Mouse (Mus musculus) adrenal gland, postnatal 10 days (tissue): ENCODE measurements around the gene Rft1. TPM values are rescaled to one million over a fixed set of nuclear protein-coding genes. Genes with fewer than 3 reads are reported as not detected.

ENCODE experiments used
- DNase-seq: peaks from one replicate; pipeline ENCODE4 v3.0.0; 2021; ENCODE audit warnings: mixed read lengths
- total RNA-seq, 2 experiments: library from RNA; stranded (reverse); gene quantifications; 2 replicates each; pipeline ENCODE4 v1.2.3; 2021

The Rft1 gene
- total RNA-seq, 2 experiments from 2014 or later, result 21.2 to 24.2 TPM

GRCm38 (mm10) chr14:30629839-30630238 is 24.3 kb upstream of the Rft1 start:
- no peak for DNase-seq

- no peak for DNase-seq
These were observed 23.2 kb upstream of the Rft1 start for GRCm38 (mm10) chr14:30630811-30631576.

GRCm38 (mm10) chr14:30631834-30632233 is 22.3 kb upstream of the Rft1 start:
- DNase-seq, result no peak

- DNase-seq, result no peak
These were observed 20.5 kb upstream of the Rft1 start for GRCm38 (mm10) chr14:30633708-30634107.

GRCm38 (mm10) chr14:30634418-30634817 is 19.7 kb upstream of the Rft1 start:
- DNase-seq, result no peak

- peak; percentile 63 for DNase-seq
These were observed 18.8 kb upstream of the Rft1 start for GRCm38 (mm10) chr14:30635219-30635910.

GRCm38 (mm10) chr14:30636499-30636898 is 17.7 kb upstream of the Rft1 start:
- DNase-seq, result peak; percentile 41

- DNase-seq, result no peak
These were observed 17.1 kb upstream of the Rft1 start for GRCm38 (mm10) chr14:30637087-30637486.

GRCm38 (mm10) chr14:30638009-30638408 is 16.2 kb upstream of the Rft1 start:
- DNase-seq, result peak; percentile 72

GRCm38 (mm10) chr14:30638686-30639085 is 15.5 kb upstream of the Rft1 start:
- DNase-seq, result peak; percentile 58

GRCm38 (mm10) chr14:30641748-30642147 is 12.4 kb upstream of the Rft1 start:
- DNase-seq, result no peak

- no peak for DNase-seq
These were observed 10.1 kb upstream of the Rft1 start for GRCm38 (mm10) chr14:30644026-30644425.

GRCm38 (mm10) chr14:30645066-30645465 is 9.1 kb upstream of the Rft1 start:
- DNase-seq, result no peak

GRCm38 (mm10) chr14:30646486-30646885 is 7.7 kb upstream of the Rft1 start:
- peak; percentile 21 for DNase-seq

GRCm38 (mm10) chr14:30648478-30648877 is 5.7 kb upstream of the Rft1 start:
- no peak for DNase-seq

- DNase-seq, result no peak
These were observed 4.4 kb upstream of the Rft1 start for GRCm38 (mm10) chr14:30649745-30650144.

- DNase-seq, result peak; percentile 90
These were observed 3.2 kb upstream of the Rft1 start for GRCm38 (mm10) chr14:30650969-30651368.

- DNase-seq, result no peak
These were observed 600 bp downstream of the Rft1 start for GRCm38 (mm10) chr14:30654691-30655228.

- DNase-seq, result no peak
These were observed 1.4 kb downstream of the Rft1 start for GRCm38 (mm10) chr14:30655531-30655930.

- DNase-seq, result no peak
These were observed 11.9 kb downstream of the Rft1 start for GRCm38 (mm10) chr14:30666061-30666460.

- no peak for DNase-seq
These were observed 12.4 kb downstream of the Rft1 start for GRCm38 (mm10) chr14:30666604-30667003.

GRCm38 (mm10) chr14:30670161-30670560 is 16.0 kb downstream of the Rft1 start:
- peak; percentile 54 for DNase-seq
